Mouse (Mus musculus): ENCODE results near the gene Mettl7a3. TPM values are rescaled to one million over a fixed set of nuclear protein-coding genes. Genes with fewer than 3 reads are reported as not detected.

The Mettl7a3 gene
- polyA plus RNA-seq, 1 experiment = not detected

GRCm38 (mm10) chr15:100388224-100388835 is 53.6 kb downstream of the Mettl7a3 start:
- no peak for TF ChIP-seq GATA1 (IDR thresholded peaks at IDR 0.05; ENCODE audit: low read length)

- no peak for TF ChIP-seq GATA1 (IDR thresholded peaks at IDR 0.05; ENCODE audit: low read length)
Measured at GRCm38 (mm10) chr15:100388886-100389285, 54.2 kb downstream of the Mettl7a3 start.

Other genes with a start within 250 kb of the Mettl7a3 start
- gene Atf1, start 107.1 kb upstream of the Mettl7a3 start, polyA plus RNA-seq (2012) = 50.4 and 83.1 TPM in 2 replicates
- gene Tmprss12, start 54.1 kb upstream of the Mettl7a3 start, polyA plus RNA-seq (2012) = not detected in 2 replicates
- gene Mettl7a1, start 30.8 kb upstream of the Mettl7a3 start, polyA plus RNA-seq (2012) = 40.6 and 54.3 TPM in 2 replicates
- 0.09 and 0.27 TPM in 2 replicates for gene Methig1, start 18.2 kb downstream of the Mettl7a3 start, polyA plus RNA-seq (2012)
- 1.7 and 2.5 TPM in 2 replicates for gene Mettl7a2, start 18.3 kb downstream of the Mettl7a3 start, polyA plus RNA-seq (2012)
- gene Higd1c, start 29.6 kb downstream of the Mettl7a3 start, polyA plus RNA-seq (2012) = not detected in 2 replicates
- gene Gm5475, start 87.2 kb downstream of the Mettl7a3 start, polyA plus RNA-seq (2012) = not detected in 2 replicates
- gene Slc11a2, start 90.1 kb downstream of the Mettl7a3 start, polyA plus RNA-seq (2012) = 7.2 and 8.8 TPM in 2 replicates
- 24.8 and 47.3 TPM in 2 replicates for gene Letmd1, start 134.1 kb downstream of the Mettl7a3 start, polyA plus RNA-seq (2012)
- gene Csrnp2, start 160.6 kb downstream of the Mettl7a3 start, polyA plus RNA-seq (2012) = 1.0 and 1.1 TPM in 2 replicates
- 2.7 and 2.8 TPM in 2 replicates for gene Tfcp2, start 217.1 kb downstream of the Mettl7a3 start, polyA plus RNA-seq (2012)

Measured in G1E-ER4 (cell line).